Mouse (Mus musculus) Patski (cell line): ENCODE measurements around the gene Ms4a4d. TPM values are rescaled to one million over a fixed set of nuclear protein-coding genes. Genes with fewer than 3 reads are reported as not detected.

ENCODE experiments used
- ATAC-seq: fragments of 100-300 bp; one replicate; pipeline ENCODE4 v1.8.0; 2021
- CTCF ChIA-PET: fragments of 350-600 bp; sonication (Branson Sonifier 250); formaldehyde crosslinking; loops from one replicate; lab custom pipeline; 2022; ENCODE audit warnings: inconsistent platforms; lab: Charles Lee
- POLR2A ChIA-PET: fragments of 350-600 bp; sonication (Branson Sonifier 250); formaldehyde crosslinking; loops from one replicate; lab custom pipeline; 2022; ENCODE audit warnings: antibody characterized with exemption, inconsistent platforms; lab: Charles Lee
- DNase-seq: peaks from one replicate; pipeline ENCODE4 v3.0.0-alpha.2; 2011; ENCODE audit warnings: low read depth, low spot score
- H3K27me3 ChIP-seq: fragments of 371-371 bp; one replicate; pipeline ENCODE4 v1.5.1; 2021
- CTCF ChIP-seq: fragments of 100-300 bp; IDR thresholded peaks from one replicate; pipeline ENCODE4 v1.5.1; 2021
- in situ Hi-C: fragments of 300-500 bp; cut with MboI; formaldehyde crosslinking; loops from 3 replicates; pipeline ENCODE4 v1.11.1; 2018; ENCODE audit warnings: low pct_unique_long_range_greater_than_20kb, mixed read lengths
- polyA plus RNA-seq: library from polyadenylated mRNA; unstranded; gene quantifications from one replicate; pipeline ENCODE4 v1.2.3, GENCODE M21; 2021

Gene Ms4a4d
- polyA plus RNA-seq, 1 experiment from 2014 or later: 0.04 TPM

GRCm38 (mm10) chr19:11574965-11575364, 38.4 kb downstream of the Ms4a4d start:
- CTCF ChIA-PET: interaction anchor here (1.4 kb wide), 1 partner anchor 8 kb away, joined by 3 read pairs; no protein-coding TSS in a partner anchor
- ATAC-seq (no peak), DNase-seq (no peak)
- no peak for TF ChIP-seq CTCF
- H3K27me3 ChIP-seq: peaks cover 75% of the 10 kb centered on the region
- POLR2A ChIA-PET: no interaction called here
- in situ Hi-C loops: no loop called here

GRCm38 (mm10) chr19:11589205-11589604, 52.6 kb downstream of the Ms4a4d start:
- DNase-seq (no peak), ATAC-seq (no peak)
- H3K27me3 ChIP-seq: peaks cover 4% of the 10 kb centered on the region
- TF ChIP-seq CTCF: no peak
- in situ Hi-C loops: no loop called here
- POLR2A ChIA-PET: no interaction called here
- CTCF ChIA-PET: interaction anchor here (1.1 kb wide), 1 partner anchor 15 kb away, joined by 3 read pairs; no protein-coding TSS in a partner anchor

GRCm38 (mm10) chr19:11589891-11590449, 53.4 kb downstream of the Ms4a4d start:
- DNase-seq (no peak), ATAC-seq (no peak)
- H3K27me3 ChIP-seq: peaks cover 4% of the 10 kb centered on the region
- POLR2A ChIA-PET: no interaction called here
- in situ Hi-C loops: no loop called here
- no peak for TF ChIP-seq CTCF
- CTCF ChIA-PET: no interaction called here

DNA sequence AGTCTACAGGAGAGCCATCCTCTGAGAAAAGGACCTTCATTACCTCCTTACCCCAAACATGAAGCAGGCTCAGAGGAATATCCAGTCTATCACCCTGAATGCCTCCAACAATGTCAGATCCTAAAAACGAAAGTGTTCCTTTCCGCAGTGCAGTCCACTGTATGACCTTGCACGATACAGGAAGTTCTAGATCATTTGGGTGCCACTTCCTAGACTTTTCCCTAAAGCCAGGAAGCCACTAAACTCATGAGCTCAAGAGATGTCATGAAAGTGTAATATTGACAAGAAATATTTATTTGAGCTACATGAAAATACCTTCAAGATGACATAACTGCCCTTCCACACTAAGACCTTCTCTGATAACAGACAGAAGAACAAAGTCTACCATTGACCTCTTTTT, 64.7 kb downstream of the Ms4a4d start:
- POLR2A ChIA-PET: no interaction called here
- DNase-seq (no peak), ATAC-seq (no peak)
- no peaks in the 10 kb centered on the region for H3K27me3 ChIP-seq
- in situ Hi-C loops: loop anchor here (5.0 to 10.0 kb wide), 2 partner anchors 239 to 413 kb away; no protein-coding TSS in a partner anchor
- CTCF ChIA-PET: interaction anchor here (0.6 to 3.8 kb wide), 15 partner anchors 9 to 253 kb away, joined by 3 to 16 read pairs (median 4); no protein-coding TSS in a partner anchor
- TF ChIP-seq CTCF: no peak

GRCm38 (mm10) chr19:11602026-11602425, 65.4 kb downstream of the Ms4a4d start:
- TF ChIP-seq CTCF: peak; percentile 97
- in situ Hi-C loops: loop anchor here (5.0 to 10.0 kb wide), 2 partner anchors 240 to 413 kb away; no protein-coding TSS in a partner anchor
- ChIA-PET CTCF (interaction anchor here (0.6 to 3.8 kb wide), 16 partner anchors 10 to 254 kb away, joined by 3 to 16 read pairs (median 4); no protein-coding TSS in a partner anchor), POLR2A (no interaction called here)
- ATAC-seq (peak; percentile 92), DNase-seq (no peak)
- H3K27me3 ChIP-seq: no peaks in the 10 kb centered on the region

GRCm38 (mm10) chr19:11604603-11605002, 68.0 kb downstream of the Ms4a4d start, which contains the start of gene Ms4a6d:
Gene Ms4a6d (minus strand): TSS chr19:11604849.
- CTCF ChIA-PET: interaction anchor here (3.8 to 5.0 kb wide), 2 partner anchors 164 to 245 kb away, joined by 16 to 31 read pairs; no protein-coding TSS in a partner anchor

More at GRCm38 (mm10) chr19:11604603-11605002, 68.0 kb downstream of the Ms4a4d start, which contains the start of gene Ms4a6d:
- POLR2A ChIA-PET: no interaction called here
- DNase-seq (no peak), ATAC-seq (no peak)
- no peak for TF ChIP-seq CTCF
- in situ Hi-C loops: loop anchor here (5.0 to 10.0 kb wide), 3 partner anchors 163 to 410 kb away; no protein-coding TSS in a partner anchor
- H3K27me3 ChIP-seq: no peaks in the 10 kb centered on the region

Other genes starting within 250 kb of the Ms4a4d start
- 0.06 TPM for gene Ms4a14, start 222.3 kb upstream of the Ms4a4d start, polyA plus RNA-seq
- gene Ms4a7, start 200.7 kb upstream of the Ms4a4d start, polyA plus RNA-seq: 0.09 TPM
- gene Ms4a4a, start 161.3 kb upstream of the Ms4a4d start, polyA plus RNA-seq: not detected
- gene Ms4a4c, start 132.0 kb upstream of the Ms4a4d start, polyA plus RNA-seq: not detected
- gene Ms4a4b, start 93.2 kb upstream of the Ms4a4d start, polyA plus RNA-seq: 0.12 TPM
- not detected for gene Ms4a6c, start 67.4 kb upstream of the Ms4a4d start, polyA plus RNA-seq
- gene Gm8369, start 50.9 kb upstream of the Ms4a4d start, polyA plus RNA-seq: not detected
- gene Ms4a6b, start 20.3 kb upstream of the Ms4a4d start, polyA plus RNA-seq: not detected
- gene Ms4a6d, start 68.0 kb downstream of the Ms4a4d start, polyA plus RNA-seq: 0.35 TPM
- 89.6 TPM for gene Ms4a2, start 86.9 kb downstream of the Ms4a4d start, polyA plus RNA-seq
- gene Ms4a3, start 104.0 kb downstream of the Ms4a4d start, polyA plus RNA-seq: 0.99 TPM
- gene Oosp2, start 123.8 kb downstream of the Ms4a4d start, polyA plus RNA-seq: not detected
- gene Oosp1, start 154.3 kb downstream of the Ms4a4d start, polyA plus RNA-seq: not detected
- gene Oosp3, start 160.3 kb downstream of the Ms4a4d start, polyA plus RNA-seq: not detected
- 0.05 TPM for gene Gif, start 210.8 kb downstream of the Ms4a4d start, polyA plus RNA-seq
- 76.0 TPM for gene Mrpl16, start 233.6 kb downstream of the Ms4a4d start, polyA plus RNA-seq